Mouse (Mus musculus) urinary bladder, adult 18-20 months (tissue): Measurements from ENCODE around the gene Cdh23.
"Not testable (repeated sequence)": the region's sequence is repeated elsewhere in the genome, so short reads cannot be mapped to it uniquely, and the experiment has no call there.

Experiments used
- DNase-seq, 2 experiments: peaks; one replicate each; pipeline ENCODE4 v3.0.0; 2022; ENCODE audit warnings: low spot score in 2 of 2, mixed read lengths in 2 of 2

Gene Cdh23

DNA sequence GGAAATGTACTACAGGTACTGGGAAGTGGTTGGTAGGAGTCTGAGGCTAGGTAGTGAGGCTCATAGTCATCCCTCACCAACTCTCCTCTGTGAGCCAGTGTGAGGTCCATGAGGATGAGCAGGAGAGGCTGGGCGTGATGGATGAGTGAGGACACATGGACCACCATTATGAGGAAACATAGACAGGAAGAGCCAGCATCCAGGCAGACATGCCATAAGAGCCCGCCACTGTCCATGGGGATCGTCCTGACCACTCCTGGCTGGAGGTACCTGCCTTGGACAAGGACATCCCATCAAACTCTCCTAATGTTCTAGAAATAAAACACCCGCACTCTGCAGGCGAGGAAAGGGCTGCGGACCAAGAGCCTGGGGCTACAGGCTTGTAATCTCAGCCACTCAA is at the start of gene Cdh23:
TSS of gene Cdh23 (minus strand) at position 101 of the 400 bp plus-strand sequence.
- no peak for DNase-seq

DNA sequence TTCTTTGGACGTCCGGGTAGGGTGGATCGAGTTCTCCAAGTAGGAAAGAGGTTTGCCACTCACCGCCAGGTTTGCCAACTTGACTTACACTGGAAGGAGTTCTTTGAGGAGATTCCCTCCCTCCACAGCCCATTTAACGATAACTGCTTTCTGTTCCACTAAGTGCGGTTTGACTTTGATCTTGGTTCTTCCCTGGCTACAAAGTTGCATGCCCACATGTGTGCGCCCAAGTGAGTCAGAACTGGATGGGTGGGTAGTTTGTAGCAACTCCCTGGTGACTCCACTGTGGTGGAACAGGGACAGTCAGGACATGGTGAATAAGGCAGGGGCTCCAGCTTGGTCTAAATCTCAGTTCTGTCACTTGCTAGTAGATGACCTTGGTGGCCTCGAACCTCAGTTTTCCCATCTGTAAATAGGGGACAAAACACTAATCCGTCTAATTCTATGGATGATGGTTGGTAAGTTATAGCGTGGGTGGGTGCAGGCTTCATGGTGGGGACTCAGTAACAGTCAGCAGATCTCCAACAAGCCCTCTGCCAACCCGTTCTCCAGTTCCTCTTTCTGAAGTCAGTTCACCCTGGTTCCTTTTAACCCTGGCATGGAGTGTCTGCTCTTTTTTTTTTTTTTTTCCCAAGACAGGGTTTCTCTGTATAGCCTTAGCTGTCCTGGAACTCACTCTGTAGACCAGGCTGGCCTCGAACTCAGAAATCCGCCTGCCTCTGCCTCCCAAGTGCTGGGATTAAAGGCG is 48.4 kb upstream of the Cdh23 start:
- no peak for DNase-seq

DNA sequence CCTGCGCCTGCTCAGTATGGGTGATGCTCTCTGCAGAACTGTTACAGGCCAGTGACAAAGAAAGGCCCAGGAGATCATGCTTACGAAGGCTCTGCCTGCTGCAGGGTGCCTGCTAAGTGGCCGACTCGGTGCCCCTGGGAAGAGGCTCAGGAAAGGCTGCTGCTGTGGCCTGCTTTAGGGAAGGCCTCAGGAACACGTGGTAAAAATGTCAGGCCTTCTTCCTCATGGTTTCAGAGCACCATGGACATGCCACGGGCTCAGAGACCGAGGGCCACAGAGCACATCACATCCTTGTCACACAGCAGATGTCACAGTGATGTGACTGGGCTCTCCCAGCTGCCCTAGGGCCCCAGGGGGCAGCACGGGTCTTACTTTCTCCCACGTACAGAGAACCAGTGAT is 47.4 kb upstream of the Cdh23 start:
- no peak for DNase-seq

DNA sequence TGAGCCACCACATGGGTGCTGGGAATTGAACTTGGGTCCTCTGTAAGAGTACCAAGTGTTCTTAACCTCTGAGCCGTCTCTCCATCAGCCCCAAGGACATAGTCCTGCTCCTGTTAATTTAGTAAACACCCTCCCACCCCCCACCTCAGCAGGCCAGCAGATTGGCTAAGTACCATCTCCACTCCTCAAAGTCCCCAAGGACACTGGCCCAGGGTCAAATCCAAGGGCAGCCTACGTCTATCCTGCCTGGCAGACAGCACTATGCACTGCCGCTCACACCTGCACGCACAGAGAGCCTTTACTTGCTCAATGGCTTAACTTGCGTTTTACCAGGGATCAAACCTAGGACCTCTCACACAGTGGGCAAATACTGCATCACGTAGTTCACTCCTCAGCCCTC is 46.7 kb upstream of the Cdh23 start:
- DNase-seq, result no peak

DNA sequence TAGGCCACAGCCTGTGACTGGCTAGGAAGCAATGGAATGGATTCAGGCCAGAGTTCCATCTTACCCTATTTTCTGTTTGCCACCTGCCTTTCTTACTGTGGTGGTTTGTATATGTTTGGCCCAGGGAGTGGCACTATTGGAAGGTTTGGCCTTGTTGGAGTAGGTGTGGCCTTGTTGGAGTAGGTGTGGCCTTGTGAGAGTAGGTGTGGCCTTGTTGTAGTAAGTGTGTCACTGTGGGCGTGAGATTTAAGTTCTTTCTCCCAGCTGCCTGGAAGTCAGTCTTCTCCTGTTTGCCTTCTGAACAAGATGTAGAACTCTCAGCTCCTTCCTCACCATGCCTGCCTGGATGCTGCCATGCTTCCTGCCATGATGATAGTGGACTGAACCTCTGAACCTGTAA is 46.0 kb upstream of the Cdh23 start:
- DNase-seq, result not testable (repeated sequence)

DNA sequence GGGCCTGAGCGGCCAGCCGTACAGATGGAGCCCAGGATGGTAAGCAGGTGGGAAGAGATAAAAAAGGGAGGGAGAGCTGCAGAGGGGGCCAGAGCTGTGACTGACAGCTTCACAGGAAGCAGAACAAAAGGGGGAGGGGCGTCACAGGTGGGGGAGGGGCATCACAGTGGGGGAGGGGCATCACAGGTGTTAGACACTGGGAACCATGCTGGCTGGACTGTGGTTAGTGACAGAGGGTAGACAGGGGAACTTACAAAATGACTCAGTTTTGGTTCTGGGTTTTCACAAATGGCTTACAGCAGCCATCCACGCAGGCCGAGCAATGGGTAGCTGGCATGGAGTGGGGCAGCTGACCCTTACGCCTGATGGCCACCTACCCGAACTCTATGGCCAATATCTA is 45.1 kb upstream of the Cdh23 start:
- DNase-seq, result no peak

DNA sequence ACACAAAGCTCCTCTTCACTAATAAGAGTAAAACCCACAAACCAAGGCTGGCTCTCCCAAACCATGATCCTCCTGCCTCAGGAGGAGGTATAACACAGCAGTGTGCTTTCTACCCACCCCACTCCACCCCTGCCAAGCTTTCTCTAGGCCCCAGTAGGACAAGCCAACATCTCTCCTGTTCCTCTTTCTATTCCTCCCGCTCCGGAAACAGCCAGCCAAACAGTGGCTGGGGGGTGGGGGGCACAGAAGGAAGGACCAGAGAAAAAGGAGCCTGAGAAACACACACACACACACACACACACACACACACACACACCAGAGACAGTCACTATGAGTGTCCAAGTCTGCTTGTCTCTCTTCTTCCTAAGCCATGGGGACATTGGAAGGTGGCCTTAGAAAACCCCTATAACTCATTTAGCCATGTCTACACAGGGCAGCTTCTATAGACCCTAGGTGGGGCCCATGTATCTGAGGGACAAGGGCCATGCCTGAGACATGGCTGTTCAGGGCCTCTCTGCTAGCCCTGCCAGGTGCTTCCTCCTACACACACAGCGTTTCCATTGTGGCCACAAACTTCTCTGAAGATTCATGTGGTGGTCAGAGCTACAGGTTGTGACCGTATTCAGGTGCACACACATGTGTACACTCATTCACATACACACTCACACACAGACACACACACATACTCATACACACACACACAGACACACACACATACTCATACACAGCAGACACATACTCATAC is 43.5 kb upstream of the Cdh23 start:
- no peak for DNase-seq

DNA sequence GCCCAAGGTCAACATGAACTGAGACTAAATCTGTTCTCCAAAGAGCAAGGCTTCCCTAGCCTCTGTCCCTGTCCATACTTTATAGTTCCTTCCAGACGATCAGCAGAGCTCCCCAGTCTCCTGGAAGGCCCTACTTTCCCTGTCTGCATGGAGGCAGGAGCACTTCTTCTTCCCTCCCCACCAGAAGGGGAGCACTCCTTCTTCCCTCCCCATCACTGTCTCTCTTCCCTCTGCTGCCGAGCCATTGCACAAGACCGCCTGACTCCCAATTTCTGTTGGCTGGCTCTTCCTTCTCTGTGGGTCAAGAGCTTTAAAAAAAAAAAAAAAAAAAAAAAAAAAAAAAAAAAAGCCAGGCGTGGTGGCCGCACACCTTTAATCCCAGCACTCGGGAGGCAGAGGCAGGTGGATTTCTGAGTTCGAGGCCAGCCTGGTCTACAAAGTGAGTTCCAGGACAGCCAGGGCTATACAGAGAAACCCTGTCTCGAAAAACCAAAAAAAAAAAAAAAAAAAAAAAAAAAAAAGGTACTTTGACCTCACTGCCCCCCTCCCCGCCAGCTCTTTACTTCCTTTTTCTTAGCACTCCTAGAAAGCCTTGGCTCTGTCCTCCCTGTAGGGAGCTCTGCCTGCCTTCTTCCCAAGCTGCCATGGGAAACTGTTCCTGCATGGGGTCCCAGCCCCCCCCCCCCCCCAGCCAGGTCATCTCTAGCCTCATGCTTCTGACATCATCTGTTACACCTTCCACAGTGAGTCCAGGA is 41.8 kb upstream of the Cdh23 start:
- no peak for DNase-seq

DNA sequence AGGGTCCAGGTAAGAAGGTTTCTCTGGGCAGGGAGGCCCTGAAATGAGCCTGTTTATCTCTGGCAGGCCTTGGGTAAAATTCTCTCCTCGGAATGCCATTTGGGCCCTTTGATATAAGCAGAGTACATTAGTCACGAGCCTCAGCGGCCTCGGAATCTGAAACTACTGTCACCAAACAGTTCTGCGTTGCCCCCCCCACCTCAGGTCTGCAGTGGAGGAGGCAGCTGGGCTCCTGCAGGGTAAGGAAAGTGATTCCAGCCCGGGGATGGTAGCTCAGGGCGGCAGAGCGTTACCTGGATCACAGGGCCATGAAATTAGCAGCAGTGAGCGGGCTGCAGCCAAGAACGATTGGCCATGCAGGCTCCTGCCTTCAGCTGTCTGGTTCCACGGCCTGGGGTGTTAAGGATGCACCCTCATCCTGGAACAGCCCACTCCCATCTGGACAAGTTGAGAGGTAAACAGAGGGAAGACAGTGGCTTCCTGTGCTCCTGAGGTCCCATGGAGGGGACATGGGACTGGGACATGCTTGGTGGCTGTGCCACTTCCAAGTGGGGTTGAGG is 41.0 kb upstream of the Cdh23 start:
- DNase-seq, result no peak

DNA sequence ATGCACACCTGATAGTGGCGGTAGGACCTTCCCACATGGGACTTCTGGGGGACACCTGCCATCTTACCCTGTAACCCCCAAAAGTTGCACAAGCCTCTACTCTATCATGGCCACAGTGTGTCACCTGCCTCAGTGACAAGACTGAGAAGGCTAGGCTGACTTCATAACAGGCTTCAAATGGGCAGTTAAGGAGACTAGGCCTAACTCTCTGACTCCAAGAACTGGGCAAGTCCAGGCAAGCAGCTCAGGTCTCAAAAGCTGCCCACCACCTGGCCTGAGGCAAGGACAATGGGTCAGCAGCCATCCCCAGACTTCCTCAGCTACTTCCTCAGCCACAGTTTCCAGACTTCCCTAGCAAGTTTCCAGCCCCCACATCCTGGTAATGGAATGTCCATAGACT is 39.4 kb upstream of the Cdh23 start:
- no peak for DNase-seq

DNA sequence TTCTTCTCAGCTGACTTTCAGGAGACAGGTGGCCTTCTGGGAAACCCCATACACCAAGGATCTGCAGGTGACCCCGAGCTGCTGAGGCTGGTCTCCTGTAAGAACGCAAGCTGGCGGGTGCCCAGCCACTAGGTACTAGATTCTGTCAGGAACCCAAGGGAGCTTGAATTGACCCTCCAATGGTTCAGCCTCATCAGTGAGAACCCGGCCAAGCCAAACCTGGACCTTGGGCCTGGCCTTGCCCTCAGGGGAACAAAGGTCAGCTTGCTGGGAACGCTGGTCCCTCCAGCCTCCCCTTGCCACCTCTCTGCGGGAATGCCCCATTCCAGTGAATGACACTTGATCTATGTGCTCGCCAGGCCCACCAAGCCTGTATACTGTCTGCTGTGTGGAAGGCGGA is 37.2 kb upstream of the Cdh23 start:
- no peak for DNase-seq

DNA sequence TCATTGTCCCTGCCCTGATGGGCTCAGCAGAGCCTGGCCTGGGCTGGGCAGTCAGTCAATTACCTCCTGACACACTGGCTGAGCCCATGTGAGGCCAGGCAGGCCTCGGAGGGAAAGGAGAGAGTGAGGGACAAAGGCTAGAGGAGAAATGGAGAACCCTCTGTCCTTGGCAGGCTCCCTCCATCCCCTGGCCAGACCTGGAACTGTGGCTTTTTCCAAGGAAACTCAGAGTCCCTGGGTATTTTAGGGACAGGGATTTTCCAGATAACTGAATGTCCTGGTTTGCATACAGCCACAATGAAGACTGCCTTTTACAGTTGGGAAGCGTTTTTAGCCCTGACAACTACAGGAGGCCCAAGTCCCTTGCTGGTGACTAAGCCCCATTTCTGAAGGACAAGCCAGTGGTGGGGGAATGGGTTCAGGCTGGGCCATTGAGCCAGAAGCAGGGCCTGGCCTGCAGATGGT is 36.1 kb upstream of the Cdh23 start:
- no peak for DNase-seq

DNA sequence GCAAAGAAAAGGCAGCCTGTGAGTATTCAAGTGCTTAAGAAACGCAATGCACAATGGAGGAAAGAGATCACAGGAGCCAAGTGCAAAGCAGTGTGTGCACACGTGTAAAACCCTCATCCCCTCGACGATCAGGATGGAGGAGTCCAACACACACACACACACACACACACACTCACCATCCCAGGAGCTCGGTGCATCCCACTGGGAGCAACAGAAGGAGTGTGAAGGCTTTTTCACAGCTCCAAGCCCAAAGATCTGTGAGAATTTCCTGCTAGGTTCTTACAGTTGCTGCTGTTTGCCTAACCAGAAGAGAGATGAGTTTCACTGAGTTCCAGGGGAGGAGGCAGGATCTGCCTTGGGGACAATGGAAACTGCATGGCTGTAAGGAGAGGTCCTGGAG is 35.5 kb upstream of the Cdh23 start:
- DNase-seq, result no peak

DNA sequence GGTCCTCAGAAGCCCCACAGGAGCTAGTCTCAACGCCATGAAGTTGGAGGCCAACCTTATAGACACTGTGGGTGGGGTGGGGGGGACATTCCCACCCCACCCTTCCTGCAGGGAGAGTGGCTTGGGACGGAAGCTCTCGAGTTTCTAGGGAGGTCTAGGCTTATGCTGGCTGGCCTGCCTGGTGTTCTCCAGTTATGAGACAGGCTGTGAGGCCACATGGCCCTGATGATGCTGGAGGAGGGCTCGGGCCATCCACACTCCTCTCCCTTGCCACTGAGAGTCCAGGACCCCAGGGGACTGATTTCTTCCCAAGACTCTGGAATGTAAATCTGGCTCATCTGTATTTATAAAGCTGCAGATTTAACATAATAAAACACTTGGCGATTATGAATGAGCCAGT is 31.0 kb upstream of the Cdh23 start:
- no peak for DNase-seq

DNA sequence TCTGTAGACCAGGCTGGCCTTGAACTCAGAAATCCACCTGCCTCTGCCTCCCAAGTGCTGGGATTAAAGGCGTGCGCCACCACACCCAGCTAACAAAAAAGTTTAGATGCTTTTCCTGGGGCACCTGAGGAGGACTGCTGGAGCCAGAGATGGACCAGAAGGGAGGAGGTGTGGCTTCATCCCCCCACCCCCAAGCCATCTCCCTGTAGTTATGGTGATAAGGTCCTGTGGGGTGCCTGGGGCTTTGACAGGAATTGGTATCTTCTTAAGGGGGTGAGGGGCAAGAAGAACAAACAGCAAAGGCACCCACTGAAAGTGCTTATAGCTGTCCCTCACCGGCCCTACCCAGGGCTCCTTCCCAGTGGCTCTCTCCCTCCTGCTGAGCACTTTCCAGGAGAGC is 30.6 kb upstream of the Cdh23 start:
- DNase-seq, result no peak

DNA sequence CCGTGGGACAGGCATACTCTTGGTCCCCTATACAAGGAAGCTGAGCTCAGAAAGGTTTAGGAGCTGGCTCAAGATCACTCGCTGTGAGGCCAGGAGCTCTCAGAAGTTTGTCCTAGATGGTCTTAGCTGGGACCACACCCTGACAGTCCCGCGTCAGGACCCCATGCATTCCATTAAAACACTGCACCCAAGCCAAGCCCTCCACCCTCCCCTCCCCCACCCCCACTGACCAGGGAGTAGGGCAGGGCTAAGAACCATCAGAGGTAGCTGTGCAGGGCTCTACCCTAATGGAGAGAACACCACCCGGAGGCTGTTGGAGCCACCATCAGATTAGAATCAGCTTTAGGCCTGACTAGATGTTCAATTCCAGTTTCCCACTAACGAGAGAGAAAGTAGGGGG is 28.2 kb upstream of the Cdh23 start:
- no peak for DNase-seq

DNA sequence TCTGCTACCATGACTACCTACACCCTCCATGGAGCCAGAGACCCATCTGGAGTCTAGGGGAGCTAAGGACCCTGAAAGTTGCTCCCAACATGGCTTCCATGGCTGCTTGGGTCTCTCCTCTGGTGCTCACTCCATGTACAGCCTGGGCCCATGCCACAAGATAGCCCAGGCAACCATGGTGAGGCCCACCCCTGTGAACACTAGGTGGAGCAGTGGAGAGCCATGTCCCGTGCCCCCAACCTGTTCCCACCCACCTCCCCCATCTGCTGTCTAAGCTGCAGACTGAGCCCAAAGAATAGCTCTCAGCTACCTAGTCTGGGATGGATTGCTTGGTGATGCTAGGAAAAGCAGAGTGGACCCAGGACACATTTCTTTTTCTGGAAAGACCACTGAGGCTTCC is 27.1 kb upstream of the Cdh23 start:
- no peak for DNase-seq

DNA sequence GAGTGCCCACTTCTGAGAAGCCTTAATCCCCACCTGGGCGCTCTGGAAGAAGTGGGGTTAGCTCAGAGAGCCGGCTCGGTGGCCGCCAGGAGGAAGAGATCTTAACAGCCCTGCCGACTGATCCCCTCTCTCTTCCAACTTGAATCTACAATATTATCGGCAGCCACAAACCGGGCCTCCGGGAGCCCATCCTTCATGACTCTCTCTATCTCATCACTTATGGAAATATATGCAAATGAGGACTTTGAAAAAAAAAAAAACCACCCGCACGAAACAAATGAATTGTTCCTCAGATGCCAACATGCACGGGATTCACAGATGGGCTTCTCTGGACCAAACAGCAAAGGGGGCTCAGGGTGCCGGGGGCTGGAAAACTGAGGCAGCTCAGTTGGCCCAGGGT is 25.4 kb upstream of the Cdh23 start:
- DNase-seq, result no peak

DNA sequence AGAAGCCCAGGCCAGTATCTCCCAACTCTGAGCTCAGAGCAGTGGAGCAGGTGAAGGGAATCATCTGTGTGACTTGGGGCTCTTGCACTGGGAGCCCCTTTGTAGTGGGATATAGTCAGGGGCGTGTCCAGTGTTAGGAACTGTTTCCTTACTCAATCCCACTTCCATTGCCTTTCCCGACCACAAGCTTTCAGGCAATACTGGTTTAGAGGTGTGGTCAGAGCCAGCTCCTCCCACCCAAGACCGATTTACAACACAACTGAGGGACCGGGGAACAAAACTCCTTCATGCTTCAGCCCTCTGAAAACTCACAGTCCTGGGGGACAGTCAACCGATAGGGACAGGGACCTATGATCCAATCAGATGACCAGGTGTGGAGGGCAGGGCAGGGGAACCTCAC is 24.2 kb upstream of the Cdh23 start:
- no peak for DNase-seq

DNA sequence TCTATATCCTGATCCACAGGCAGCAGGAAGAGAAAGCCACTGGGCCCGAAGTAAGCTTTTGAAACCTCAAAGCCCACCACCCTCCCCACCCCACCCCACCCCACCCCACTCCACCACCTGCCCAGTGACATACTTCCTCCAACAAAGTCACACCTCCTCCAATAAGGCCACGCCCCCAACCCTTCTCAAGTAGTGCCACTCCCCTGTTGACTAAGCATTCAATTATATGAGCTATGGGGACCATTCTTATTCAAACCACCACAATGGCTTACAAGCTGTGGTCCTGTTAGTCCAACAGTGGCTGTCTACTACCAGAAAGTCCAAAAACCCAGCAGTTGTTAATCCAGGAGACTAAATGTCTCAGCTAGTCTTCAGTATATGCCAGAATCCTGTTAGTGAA is 22.2 kb upstream of the Cdh23 start:
- no peak for DNase-seq

DNA sequence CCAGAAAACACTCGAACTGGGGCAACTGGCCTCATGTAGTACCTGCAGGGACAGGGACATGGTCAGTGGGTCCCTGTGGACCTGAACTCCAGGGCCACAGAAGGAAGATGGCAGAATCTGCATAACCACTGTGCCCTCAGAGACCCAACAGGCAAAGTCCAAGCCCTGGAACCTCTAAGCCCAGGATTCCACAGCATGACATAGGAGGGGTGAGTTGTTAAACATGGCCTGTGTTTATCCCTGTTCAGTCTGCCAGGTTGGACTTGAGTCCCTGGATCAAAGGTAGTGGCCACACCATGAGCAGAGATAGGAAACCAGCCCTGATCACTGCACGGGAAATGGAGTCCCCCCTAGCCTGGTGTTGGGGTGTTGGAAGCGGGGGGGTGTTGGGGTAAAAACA is 20.2 kb upstream of the Cdh23 start:
- no peak for DNase-seq

DNA sequence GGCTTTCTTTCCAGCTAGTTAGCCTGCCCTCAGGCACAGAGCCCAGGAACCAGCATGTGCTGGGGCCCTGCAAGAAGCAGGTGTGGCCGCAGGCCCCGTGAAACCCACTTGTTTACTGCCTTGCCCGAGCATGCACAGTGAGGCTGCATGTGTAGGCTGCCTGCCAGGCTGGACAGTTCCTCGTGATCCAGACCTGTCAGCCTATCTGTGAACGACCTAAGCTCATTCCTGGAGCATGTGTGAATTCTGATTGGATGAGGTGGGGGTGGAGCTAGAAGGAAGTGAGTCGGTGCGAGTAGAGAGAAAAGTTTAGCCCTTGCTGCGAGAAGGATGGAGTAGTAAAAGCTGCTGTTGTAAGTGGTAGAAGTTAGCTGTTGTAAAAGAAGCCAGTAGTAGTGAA is 16.0 kb upstream of the Cdh23 start:
- DNase-seq, result not testable (repeated sequence)
